Mouse (Mus musculus) intestine, embryonic 16.5 days (tissue): ENCODE data around the gene Osbpl3. TPM values are rescaled to one million over a fixed set of nuclear protein-coding genes. Genes with fewer than 3 reads are reported as not detected.

Source experiments
- ATAC-seq: fragments of 200-750 bp; cut with Nextera tagmentation; 2 replicates; pipeline ENCODE4 v1.8.0; 2017; ENCODE audit warnings: moderate TSS enrichment, moderate library complexity
- H3K27ac ChIP-seq: fragments of 300-500 bp; sonication (generic); 2 replicates; pipeline ENCODE4 v1.5.1; 2014; ENCODE audit warnings: mild to moderate bottlenecking, low read length
- H3K27me3 ChIP-seq: fragments of 300-500 bp; sonication (generic); replicated peaks from 2 replicates; pipeline ENCODE4 v1.6.1; 2014; ENCODE audit warnings: low read length, control low read depth, mixed read lengths; ENCODE audit not compliant: control insufficient read depth, insufficient read depth
- H3K36me3 ChIP-seq: fragments of 300-500 bp; sonication (generic); 2 replicates; pipeline ENCODE4 v1.6.1; 2014; ENCODE audit warnings: low read length, control low read depth; ENCODE audit not compliant: control insufficient read depth, insufficient read depth
- H3K4me1 ChIP-seq: fragments of 300-500 bp; sonication (generic); 2 replicates; pipeline ENCODE4 v1.6.1; 2014; ENCODE audit warnings: low read length, control low read depth, mixed read lengths; ENCODE audit not compliant: control insufficient read depth, insufficient read depth
- H3K4me2 ChIP-seq: fragments of 300-500 bp; sonication (generic); 2 replicates; pipeline ENCODE4 v1.6.1; 2014; ENCODE audit warnings: low read depth, low read length, control low read depth
- H3K4me3 ChIP-seq: fragments of 300-500 bp; sonication (generic); 2 replicates; pipeline ENCODE4 v1.5.1; 2014; ENCODE audit warnings: mild to moderate bottlenecking, low read length
- H3K9ac ChIP-seq: fragments of 300-500 bp; sonication (generic); 2 replicates; pipeline ENCODE4 v1.6.1; 2014; ENCODE audit warnings: low read depth, low read length
- H3K9me3 ChIP-seq: fragments of 300-500 bp; sonication (generic); 2 replicates; pipeline ENCODE4 v1.6.1; 2016; ENCODE audit warnings: low read length, control low read depth; ENCODE audit not compliant: control insufficient read depth
- WGBS: fragments of 180-500 bp; shearing (Covaris S2); extraction: QIAGEN DNeasy Blood & Tissue Kit; methylation state at CpG from one replicate; pipeline ENCODE4 v1.1.7; 2014; 5-methylcytosine and 5-hydroxymethylcytosine counted together
- polyA plus RNA-seq: library from polyadenylated mRNA; unstranded; fragments of >200 nt; fragmentation: Nextera tagmentation; extraction: Ambion mirVana; gene quantifications from 2 replicates; pipeline ENCODE4 v1.2.1, GENCODE M21; 2015

Osbpl3 gene
- polyA plus RNA-seq, 1 experiment from 2014 or later, result 7.0 TPM

DNA sequence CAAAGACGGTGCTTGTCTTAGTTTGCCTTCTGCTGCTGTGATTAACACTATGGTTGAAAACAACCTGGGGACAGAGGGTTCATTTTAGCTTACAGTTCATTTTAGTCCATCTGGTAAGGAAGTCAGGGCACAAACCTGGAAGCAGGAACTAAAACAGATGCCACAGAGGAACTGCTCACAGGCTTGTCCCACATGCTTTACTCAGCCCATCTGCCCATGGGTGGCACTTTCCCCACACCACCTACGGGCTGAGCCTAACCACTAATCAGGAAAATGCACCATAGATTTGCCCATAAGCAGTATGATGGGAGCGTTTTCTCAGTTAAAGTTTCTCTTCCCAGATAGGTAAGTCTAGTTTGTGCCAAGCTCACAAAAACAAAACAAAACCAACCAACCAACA is 27.4 kb upstream of the Osbpl3 start:
- H3K4me2 ChIP-seq, result no peak overlapping the region
- no peak overlapping the region for H3K9ac ChIP-seq
- 86% methylated on average over 3 of the region's 3 CpGs for WGBS
- no peaks in the 10 kb centered on the region for H3K36me3 ChIP-seq
- no peak for ATAC-seq
- no peaks in the 10 kb centered on the region for H3K9me3 ChIP-seq
- H3K4me1 ChIP-seq, result no peaks in the 10 kb centered on the region
- H3K27ac ChIP-seq, result no peak overlapping the region
- no peak overlapping the region for H3K4me3 ChIP-seq
- H3K27me3 ChIP-seq, result no peaks in the 10 kb centered on the region

GRCm38 (mm10) chr6:50481460-50481859 is 25.5 kb upstream of the Osbpl3 start:
- ATAC-seq, result no peak
- no peaks in the 10 kb centered on the region for H3K4me1 ChIP-seq
- H3K9ac ChIP-seq, result no peak overlapping the region
- H3K27ac ChIP-seq, result no peak overlapping the region
- H3K4me2 ChIP-seq, result no peak overlapping the region
- H3K27me3 ChIP-seq, result no peaks in the 10 kb centered on the region
- no peaks in the 10 kb centered on the region for H3K36me3 ChIP-seq
- WGBS, result 88% methylated on average over 5 of the region's 5 CpGs
- no peaks in the 10 kb centered on the region for H3K9me3 ChIP-seq
- H3K4me3 ChIP-seq, result no peak overlapping the region

GRCm38 (mm10) chr6:50466451-50466850 is 10.4 kb upstream of the Osbpl3 start:
- Histone ChIP-seq H3K27me3 (no peaks in the 10 kb centered on the region), H3K4me1 (no peaks in the 10 kb centered on the region), H3K36me3 (no peaks in the 10 kb centered on the region), H3K27ac (no peak overlapping the region), H3K4me2 (no peak overlapping the region), H3K9me3 (no peaks in the 10 kb centered on the region), H3K4me3 (no peak overlapping the region), H3K9ac (no peak overlapping the region)
- 83% methylated on average over 3 of the region's 3 CpGs for WGBS
- ATAC-seq, result no peak

- H3K4me1 ChIP-seq, result no peaks in the 10 kb centered on the region
- 75% methylated on average over 9 of the region's 9 CpGs for WGBS
Measured at GRCm38 (mm10) chr6:50464690-50465485, 8.9 kb upstream of the Osbpl3 start.

GRCm38 (mm10) chr6:50462026-50462425 is 6.0 kb upstream of the Osbpl3 start:
- H3K9ac ChIP-seq, result no peak overlapping the region
- H3K27me3 ChIP-seq, result no peaks in the 10 kb centered on the region
- no peak overlapping the region for H3K4me3 ChIP-seq
- no peak overlapping the region for H3K4me2 ChIP-seq
- H3K9me3 ChIP-seq, result no peaks in the 10 kb centered on the region
- WGBS, result 79% methylated on average over 4 of the region's 4 CpGs
- H3K36me3 ChIP-seq, result no peaks in the 10 kb centered on the region
- no peak for ATAC-seq
- no peak overlapping the region for H3K27ac ChIP-seq
- H3K4me1 ChIP-seq, result peaks cover 10% of the 10 kb centered on the region; the same call in 1 of the 2 replicates

More at GRCm38 (mm10) chr6:50464690-50465485, 8.9 kb upstream of the Osbpl3 start:
- no peak overlapping the region for H3K9ac ChIP-seq
- H3K27me3 ChIP-seq, result no peaks in the 10 kb centered on the region
- H3K4me2 ChIP-seq, result no peak overlapping the region
- H3K4me3 ChIP-seq, result no peak overlapping the region
- no peak for ATAC-seq
- no peaks in the 10 kb centered on the region for H3K9me3 ChIP-seq
- no peaks in the 10 kb centered on the region for H3K36me3 ChIP-seq
- H3K27ac ChIP-seq, result no peak overlapping the region

GRCm38 (mm10) chr6:50461585-50461984 is 5.6 kb upstream of the Osbpl3 start:
- Histone ChIP-seq H3K36me3 (no peaks in the 10 kb centered on the region), H3K4me3 (no peak overlapping the region), H3K4me1 (peaks cover 13% of the 10 kb centered on the region; the same call in 1 of the 2 replicates), H3K9ac (no peak overlapping the region), H3K4me2 (no peak overlapping the region), H3K27ac (no peak overlapping the region), H3K9me3 (no peaks in the 10 kb centered on the region), H3K27me3 (no peaks in the 10 kb centered on the region)
- no peak for ATAC-seq
- WGBS, result 80% methylated on average over 3 of the region's 3 CpGs

DNA sequence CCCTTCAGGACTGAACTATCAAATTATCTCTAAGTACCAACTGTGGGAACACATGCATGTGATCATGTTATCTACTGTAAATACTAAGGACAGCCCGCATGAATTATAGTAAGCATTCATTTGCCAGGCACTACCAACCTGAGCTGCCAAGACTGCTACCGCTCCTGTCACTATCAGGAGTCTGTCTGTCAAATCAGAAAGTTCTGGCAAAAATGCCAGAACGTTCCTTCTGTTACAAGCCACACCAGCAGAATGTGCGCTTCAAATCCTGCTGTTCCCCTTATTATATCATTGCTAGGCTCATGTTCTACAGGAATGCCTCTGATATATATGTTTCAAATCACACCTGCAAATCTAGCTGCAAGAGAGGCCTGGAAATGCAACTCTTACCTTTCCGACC is 4.6 kb upstream of the Osbpl3 start:
- Histone ChIP-seq H3K27me3 (no peaks in the 10 kb centered on the region), H3K9ac (no peak overlapping the region), H3K4me2 (no peak overlapping the region), H3K9me3 (no peaks in the 10 kb centered on the region), H3K4me1 (peaks cover 16% of the 10 kb centered on the region), H3K4me3 (no peak overlapping the region), H3K36me3 (no peaks in the 10 kb centered on the region), H3K27ac (no peak overlapping the region)
- no peak for ATAC-seq
- 82% methylated on average over 5 of the region's 5 CpGs for WGBS

DNA sequence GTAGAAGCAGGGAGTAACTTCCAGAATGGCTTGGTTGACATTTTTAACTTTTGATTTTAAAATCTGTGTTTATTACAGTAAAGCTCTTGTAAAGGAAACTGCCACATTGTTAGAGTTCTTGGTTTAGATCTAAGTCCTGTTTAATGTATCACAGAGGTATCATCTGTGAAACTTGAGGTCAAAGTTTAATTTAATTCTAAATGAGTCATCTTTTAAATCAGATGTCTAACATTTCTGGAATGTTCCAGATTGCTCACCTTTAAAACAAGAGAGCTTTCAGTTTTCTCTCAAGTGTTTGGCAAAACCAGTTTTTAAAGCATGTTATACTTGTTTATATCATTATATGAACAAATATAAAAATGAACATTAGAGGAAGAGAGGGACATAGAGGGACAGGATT is 4.2 kb upstream of the Osbpl3 start:
- Histone ChIP-seq H3K36me3 (no peaks in the 10 kb centered on the region), H3K9ac (no peak overlapping the region), H3K4me2 (no peak overlapping the region), H3K4me1 (peaks cover 16% of the 10 kb centered on the region), H3K27ac (no peak overlapping the region), H3K27me3 (no peaks in the 10 kb centered on the region), H3K9me3 (no peaks in the 10 kb centered on the region), H3K4me3 (no peak overlapping the region)
- ATAC-seq, result no peak

DNA sequence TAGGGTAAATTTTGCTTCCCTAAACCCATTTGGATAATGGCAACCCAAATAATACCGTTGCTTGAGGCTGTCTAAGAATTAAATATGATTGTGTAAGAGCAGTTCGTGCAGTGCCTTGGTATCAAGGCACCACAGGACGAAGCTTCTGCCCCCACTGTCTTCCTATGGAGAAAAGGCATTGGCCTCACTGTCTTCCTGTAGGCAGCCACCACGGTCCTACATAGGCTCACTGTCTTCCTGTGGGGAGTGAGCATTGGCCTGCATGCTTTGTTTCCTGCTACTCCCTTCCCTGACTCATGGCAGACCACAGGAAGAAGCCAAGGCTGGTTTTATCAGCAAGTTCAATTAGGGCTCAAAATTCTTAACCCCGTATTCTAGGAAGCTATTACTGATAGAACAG is 3.3 kb upstream of the Osbpl3 start:
- H3K36me3 ChIP-seq, result no peaks in the 10 kb centered on the region
- no peak overlapping the region for H3K27ac ChIP-seq
- no peak for ATAC-seq
- no peak overlapping the region for H3K4me2 ChIP-seq
- H3K9me3 ChIP-seq, result no peaks in the 10 kb centered on the region
- no peaks in the 10 kb centered on the region for H3K27me3 ChIP-seq
- H3K4me1 ChIP-seq, result peaks cover 21% of the 10 kb centered on the region
- no peak overlapping the region for H3K4me3 ChIP-seq
- no peak overlapping the region for H3K9ac ChIP-seq
- WGBS, result 75% methylated on average over 5 of the region's 5 CpGs
